Mouse (Mus musculus) lung, postnatal 0 days (tissue): ENCODE results near the gene Morc1.

ENCODE experiments used
- CTCF ChIP-seq: IDR thresholded peaks from 2 replicates; pipeline ENCODE4 v1.5.1; 2016; ENCODE audit warnings: antibody characterized with exemption, mild to moderate bottlenecking
- EP300 ChIP-seq: IDR thresholded peaks from 2 replicates; pipeline ENCODE4 v1.6.1; 2016; ENCODE audit warnings: antibody characterized with exemption, mild to moderate bottlenecking, control low read depth

DNA sequence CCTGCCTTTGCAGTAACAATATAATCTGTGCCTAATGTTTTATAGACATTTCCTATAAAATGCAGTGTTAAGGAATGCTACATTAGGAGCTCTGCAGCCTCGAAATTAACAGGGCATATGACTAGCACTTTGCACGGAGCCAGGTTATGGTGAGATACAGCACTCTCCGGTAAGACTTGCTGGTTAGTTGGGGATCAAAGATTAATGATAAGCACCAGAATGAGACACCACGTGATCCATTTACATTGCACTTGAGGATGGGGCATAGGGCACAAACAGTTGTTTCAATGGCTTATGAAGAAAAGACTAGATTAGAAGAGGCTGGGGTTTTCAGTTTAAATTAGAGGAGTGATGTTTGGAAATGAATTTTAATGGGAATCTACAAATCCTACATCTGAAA lies 28.1 kb upstream of the Morc1 start:
- TF ChIP-seq EP300 (no peak), CTCF (no peak)
